ENCODE assay signal across 18 mouse cellular contexts in the genomic region with DNA sequence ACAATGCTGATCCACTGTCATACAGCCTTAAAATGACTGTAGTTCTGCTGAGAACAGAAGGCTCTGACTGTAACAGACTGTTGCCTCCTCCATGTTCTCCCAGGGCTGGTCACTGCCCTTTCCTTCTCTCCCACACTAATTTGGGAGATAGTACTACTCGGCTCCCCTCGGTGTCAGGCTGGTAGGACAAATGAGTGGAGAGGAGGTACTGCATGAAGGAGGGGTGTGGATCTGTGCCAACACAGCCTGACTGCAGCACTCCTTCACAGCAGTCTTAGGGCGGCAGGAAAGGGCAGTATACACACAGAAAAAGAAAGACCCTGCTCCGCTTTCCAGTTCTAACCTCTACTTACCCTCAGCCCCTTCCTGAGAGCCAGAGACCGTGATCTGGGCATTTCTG. TPM values are rescaled to one million over a fixed set of nuclear protein-coding genes. Genes with fewer than 3 reads are reported as not detected.
"Had no signal": no experiment of that assay in that cellular context is flagged by ENCODE, and none has a peak within 500 bp of the region (broad histone marks: within the 10 kb centered on the region; RNA-seq: fewer than 3 reads in every experiment).

No protein-coding gene starts in this region.

- H3K4me1 ChIP-seq: liver, embryonic 13.5 days; liver, embryonic 15.5 days; lung, embryonic 15.5 days; midbrain, embryonic 13.5 days; midbrain, embryonic 15.5 days; neural tube, embryonic 12.5 days; stomach, embryonic 15.5 days had no signal

- H3K36me3 ChIP-seq: midbrain, embryonic 15.5 days had no signal

- H3K9me3 ChIP-seq: liver, embryonic 13.5 days; liver, embryonic 15.5 days; lung, embryonic 15.5 days; midbrain, embryonic 13.5 days; midbrain, embryonic 15.5 days; neural tube, embryonic 12.5 days; stomach, embryonic 15.5 days had no signal

- DNase-seq: liver, embryonic 13.5 days; liver, postnatal 0 days; lung, adult 2 months; lung, postnatal 14 days; lung, postnatal 36 days; right cerebral cortex, postnatal 14 days; thymus, adult 2 months; thymus, postnatal 36 days had no signal

- H3K27ac ChIP-seq: liver, embryonic 13.5 days; liver, embryonic 15.5 days; lung, embryonic 15.5 days; macrophage; midbrain, embryonic 13.5 days; midbrain, embryonic 15.5 days; neural tube, embryonic 12.5 days; stomach, embryonic 15.5 days; stomach, postnatal 0 days had no signal

- H3K4me3 ChIP-seq: liver, embryonic 13.5 days; liver, embryonic 15.5 days; lung, embryonic 15.5 days; megakaryocyte, embryonic 14.5 days; midbrain, embryonic 13.5 days; midbrain, embryonic 15.5 days; neural tube, embryonic 12.5 days; stomach, embryonic 15.5 days had no signal

- H3K27me3 ChIP-seq: liver, embryonic 13.5 days; liver, embryonic 15.5 days; lung, embryonic 15.5 days; megakaryocyte, embryonic 14.5 days; midbrain, embryonic 13.5 days; midbrain, embryonic 15.5 days; neural tube, embryonic 12.5 days; stomach, embryonic 15.5 days had no signal

RNA-seq across cellular contexts. Expression of a gene that starts 39.8 kb away (rescaled TPM):
- polyA plus RNA-seq: midbrain, embryonic 11.5 days had no signal
